Mouse (Mus musculus): ENCODE data around the gene Gars.

DNA sequence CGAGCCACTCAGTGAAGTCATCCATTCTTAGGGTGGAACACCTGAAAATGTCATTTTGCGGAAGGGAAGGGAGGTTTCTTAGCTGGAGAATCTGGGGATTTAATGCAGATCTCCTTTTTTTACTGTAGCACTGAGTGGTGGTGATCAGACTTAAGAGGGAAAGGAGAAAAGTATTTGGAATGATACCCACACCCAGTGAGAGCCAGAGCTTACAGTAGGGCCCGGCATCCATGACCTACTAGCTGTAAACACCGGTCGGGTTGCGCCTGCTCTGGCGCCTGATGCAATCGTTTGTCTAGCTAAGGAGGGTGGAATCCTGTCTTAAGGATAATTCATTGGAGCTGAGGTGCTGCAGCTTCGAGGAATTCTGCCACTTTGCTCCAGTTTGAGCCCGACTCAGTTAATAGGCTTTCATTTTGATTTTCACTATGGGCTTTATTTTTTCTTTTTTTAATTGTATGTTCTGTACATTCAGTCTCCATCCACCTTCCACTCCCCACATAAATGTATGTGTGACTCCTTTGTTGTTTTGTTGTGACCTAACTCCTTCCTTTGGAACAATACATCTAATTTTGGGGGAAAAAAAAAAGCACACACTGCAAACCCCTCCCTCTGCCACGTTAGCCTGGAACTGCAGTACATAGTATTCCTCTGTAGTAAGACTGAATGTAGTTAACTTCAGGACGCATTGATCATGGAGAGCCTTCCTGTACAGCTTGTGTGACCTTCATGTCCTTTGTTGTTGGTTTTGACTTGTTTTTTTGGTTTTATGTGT lies 1.1 kb downstream of the Gars start:
- no peak for TF ChIP-seq EP300 (IDR thresholded peaks at IDR 0.05; ENCODE audit: insufficient read depth, low read depth, low read length)
- TF ChIP-seq CTCF (IDR thresholded peaks at IDR 0.05) = no peak

Measured in heart, adult 2 months (tissue).